Mouse (Mus musculus) gastrocnemius, adult 18-20 months (tissue): ENCODE data around the gene Col4a3bp. TPM values are rescaled to one million over a fixed set of nuclear protein-coding genes. Genes with fewer than 3 reads are reported as not detected.

Source experiments
- DNase-seq: peaks from one replicate; pipeline ENCODE4 v3.0.0; 2021; ENCODE audit warnings: low spot score
- total RNA-seq, 2 experiments: library from RNA; stranded (reverse); gene quantifications; 2 replicates each; pipeline ENCODE4 v1.2.3; 2021

The Col4a3bp gene
- total RNA-seq, 2 experiments from 2014 or later, result 40.3 to 41.8 TPM

- DNase-seq, result no peak
Measured at GRCm38 (mm10) chr13:96538103-96538502, 4.3 kb upstream of the Col4a3bp start.

DNA sequence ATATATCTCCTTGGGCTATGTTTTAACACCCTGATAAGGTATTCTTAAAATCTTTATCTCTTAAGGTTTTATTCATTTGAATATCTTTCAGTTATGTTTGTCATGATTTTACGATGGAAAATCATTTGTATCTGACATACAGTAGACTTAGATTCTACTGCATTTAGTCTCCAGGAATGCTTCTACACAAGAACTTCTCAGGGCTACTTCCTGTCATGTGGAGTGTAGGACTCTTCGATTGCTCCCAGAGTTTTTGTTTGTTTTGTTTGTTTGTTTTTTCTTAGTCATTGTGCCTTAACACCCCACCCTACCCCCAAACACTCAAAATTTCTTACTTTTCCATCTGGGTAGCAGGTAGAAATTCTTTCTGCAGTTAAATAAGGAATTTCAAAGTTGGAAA, 1.0 kb upstream of the Col4a3bp start:
- DNase-seq, result no peak

- peak; percentile 54 for DNase-seq
Measured at GRCm38 (mm10) chr13:96542901-96543891, 778 bp downstream of the Col4a3bp start.

DNA sequence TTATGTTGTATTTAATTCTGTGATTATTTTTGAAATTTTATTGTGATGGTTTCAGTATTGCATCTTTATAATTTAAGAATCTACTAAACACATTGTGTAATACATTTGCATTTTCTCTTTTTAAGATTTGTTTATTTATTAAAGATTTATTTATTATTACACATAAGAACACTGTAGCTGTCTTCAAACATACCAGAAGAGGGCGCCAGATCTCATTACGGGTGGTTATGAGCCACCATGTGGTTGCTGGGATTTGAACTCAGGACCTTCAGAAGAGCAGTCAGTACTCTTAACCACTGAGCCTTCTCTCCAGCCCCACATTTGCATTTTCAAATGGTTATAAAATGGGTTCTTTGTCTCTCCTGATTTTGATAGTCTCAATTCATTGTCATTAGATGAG, 2.1 kb downstream of the Col4a3bp start:
- DNase-seq, result no peak

DNA sequence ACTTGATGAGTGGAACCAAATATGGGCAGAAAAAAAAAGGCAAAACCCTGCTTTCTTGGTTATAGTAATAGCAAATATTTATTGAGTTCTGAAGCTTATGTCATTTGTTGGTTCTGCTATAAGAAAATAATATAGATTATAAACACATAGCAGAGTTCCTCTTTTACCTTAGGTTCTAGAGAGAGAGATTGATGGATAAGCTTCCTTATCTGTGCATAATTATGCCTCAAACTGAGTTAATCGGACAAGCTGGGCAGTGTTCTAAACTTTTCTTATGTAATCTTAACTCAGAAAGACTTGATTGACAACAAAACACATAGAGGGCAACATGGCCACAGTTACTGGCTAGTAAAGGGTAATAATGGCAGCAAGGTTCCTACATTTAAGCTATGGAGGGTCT, 4.8 kb downstream of the Col4a3bp start:
- DNase-seq, result no peak

GRCm38 (mm10) chr13:96547941-96548340, 5.5 kb downstream of the Col4a3bp start:
- no peak for DNase-seq

- DNase-seq, result no peak
Measured at GRCm38 (mm10) chr13:96555099-96555498, 12.7 kb downstream of the Col4a3bp start.

DNA sequence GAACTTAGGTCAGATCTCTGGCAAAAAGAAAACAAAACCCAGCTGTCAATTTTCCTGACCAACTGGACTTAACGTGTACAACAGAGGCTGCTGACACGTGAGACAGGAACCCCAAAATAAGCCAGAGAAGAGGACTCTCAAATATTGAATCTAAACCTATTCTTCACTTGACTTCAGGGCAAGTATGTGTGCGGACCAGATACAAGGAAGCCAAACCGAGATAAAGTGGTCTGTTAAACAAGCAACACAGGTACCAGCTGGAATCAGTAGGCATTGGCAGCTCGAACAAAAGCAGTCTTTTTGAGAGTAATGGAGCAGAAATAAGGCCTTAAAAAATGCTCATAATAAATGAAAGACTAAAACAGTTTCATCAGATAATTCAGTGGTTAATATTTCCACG, 25.6 kb downstream of the Col4a3bp start:
- DNase-seq, result no peak

DNA sequence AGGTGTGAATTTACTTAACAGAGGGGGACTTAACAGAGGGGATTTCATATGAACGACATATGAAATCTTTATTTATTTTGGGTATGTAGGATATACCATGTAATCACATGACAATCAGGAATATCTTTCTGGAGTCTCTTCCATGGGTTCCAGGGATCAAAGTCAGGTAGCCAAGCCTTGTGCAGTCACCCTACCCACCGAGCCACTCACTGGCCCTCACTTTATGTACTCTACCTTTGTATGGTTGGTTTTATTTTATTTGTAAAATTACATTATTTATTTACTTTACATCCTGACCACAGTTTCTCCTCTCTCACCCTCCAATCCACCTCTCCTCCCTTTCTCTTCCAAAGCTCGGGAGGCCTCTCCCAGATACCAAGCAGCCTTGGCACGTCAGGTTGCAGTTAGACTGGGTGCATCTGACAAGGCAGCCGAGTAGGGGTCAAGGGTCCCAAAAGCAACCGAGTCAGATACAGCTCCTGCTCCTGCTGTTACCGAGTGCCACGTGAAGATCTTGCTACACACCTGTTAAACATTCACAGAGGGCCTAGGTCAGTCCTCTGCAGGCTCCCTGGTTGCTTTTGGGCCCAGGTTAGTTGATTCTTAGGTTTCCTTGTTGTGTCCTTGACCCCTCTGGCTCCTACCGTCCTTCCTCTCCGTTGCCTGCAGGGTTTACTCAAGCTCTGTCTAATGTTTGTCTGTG, 28.0 kb downstream of the Col4a3bp start:
- DNase-seq, result no peak

DNA sequence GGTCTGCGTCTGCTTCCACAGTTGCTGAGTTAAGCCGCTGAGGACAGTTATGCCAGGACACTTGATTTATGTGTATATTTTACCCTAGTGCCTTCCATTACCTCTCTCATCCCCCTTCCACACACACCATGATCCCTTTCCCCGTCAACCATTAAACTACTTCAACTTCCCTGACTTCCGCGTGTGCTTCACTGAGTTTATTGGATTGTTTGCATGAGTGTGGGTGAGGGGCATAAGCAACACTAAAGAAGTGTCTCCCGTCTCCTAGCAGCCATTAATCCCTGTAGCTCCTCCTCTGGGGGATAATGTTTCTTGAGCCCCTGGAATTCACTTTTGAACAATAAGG, 28.6 kb downstream of the Col4a3bp start:
- DNase-seq, result no peak

- DNase-seq, result no peak
Measured at GRCm38 (mm10) chr13:96574170-96574569, 31.8 kb downstream of the Col4a3bp start.

DNA sequence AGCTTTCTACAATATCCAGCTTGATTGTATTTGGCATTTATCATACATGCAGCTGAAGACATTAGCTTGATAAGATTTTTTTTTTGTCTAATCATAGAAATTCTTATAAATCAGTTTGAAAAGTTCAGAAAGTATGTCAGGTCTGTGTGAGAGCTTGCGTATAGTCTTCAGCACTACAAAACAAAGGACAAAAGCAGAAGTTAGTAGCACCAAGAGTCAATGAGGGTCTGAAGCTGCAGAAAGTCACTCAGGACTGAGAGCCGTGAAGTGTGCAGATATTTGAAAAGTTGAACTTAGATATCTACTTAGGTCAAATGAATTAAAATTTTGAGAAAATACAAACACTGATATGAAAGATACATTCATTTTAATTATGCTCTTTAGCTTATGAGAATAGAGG, 36.7 kb downstream of the Col4a3bp start:
- DNase-seq, result no peak

DNA sequence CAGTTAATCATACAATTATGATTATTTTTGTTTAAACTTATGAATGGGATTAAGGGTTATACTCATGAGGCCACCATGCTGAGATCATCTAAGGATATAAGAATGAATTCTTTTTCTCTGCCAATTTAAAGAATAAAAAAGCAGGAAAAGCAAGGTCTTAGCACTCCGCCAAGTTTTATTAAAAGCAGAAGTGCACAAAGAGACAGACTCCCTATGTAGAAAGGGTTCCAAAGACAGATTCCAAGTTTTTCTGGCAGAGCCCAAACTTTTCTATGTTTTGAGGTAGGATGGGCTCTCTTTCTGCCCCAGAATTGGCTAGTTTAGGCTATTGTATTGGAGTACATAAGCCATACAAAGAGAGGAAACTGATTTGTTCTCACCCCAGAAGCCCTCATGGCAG, 37.6 kb downstream of the Col4a3bp start:
- DNase-seq, result no peak

GRCm38 (mm10) chr13:96584201-96584600, 41.8 kb downstream of the Col4a3bp start:
- DNase-seq, result no peak

GRCm38 (mm10) chr13:96586540-96586939, 44.1 kb downstream of the Col4a3bp start:
- no peak for DNase-seq

DNA sequence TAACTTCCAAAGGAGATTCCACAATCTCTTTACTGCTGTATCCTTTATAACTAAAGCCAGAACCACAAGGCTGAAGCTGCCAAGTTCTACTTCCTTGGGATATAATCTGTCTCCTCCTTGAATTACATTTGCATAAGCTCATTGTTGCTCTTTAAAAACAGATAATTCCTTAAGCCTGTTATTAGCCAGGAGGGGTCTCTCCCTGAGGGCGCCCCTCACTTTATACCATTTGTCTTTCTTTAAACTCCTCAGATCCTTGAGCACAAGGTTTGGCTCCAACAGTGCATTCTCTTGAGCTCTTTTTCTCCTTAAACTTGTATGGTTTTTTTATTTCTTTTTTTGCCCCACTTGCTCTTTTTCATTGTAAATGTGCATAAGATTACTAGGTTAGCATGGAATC, 46.2 kb downstream of the Col4a3bp start:
- no peak for DNase-seq

- peak; percentile 38 for DNase-seq
Measured at GRCm38 (mm10) chr13:96593621-96594020, 51.2 kb downstream of the Col4a3bp start.

GRCm38 (mm10) chr13:96594070-96594469, 51.7 kb downstream of the Col4a3bp start:
- no peak for DNase-seq

GRCm38 (mm10) chr13:96599182-96599581, 56.8 kb downstream of the Col4a3bp start:
- DNase-seq, result no peak

- DNase-seq, result no peak
Measured at GRCm38 (mm10) chr13:96604242-96604641, 61.8 kb downstream of the Col4a3bp start.

DNA sequence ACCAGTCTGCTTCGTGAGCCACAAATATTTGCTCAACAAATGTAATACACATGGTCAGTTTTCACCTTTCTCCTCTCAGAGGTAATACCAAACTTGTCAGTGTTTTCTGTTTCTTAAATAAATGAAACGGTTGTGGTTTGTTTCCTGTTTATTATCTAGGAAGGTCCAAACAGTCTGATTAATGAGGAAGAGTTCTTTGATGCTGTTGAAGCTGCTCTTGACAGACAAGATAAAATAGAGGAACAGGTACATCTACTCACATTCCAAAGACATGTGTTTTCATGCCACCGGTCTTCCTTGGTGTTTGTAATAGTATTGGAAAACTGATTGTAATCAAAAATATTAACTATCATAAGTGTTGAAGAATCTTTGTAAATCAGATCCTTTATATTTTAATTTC, 72.2 kb downstream of the Col4a3bp start:
- DNase-seq, result no peak

DNA sequence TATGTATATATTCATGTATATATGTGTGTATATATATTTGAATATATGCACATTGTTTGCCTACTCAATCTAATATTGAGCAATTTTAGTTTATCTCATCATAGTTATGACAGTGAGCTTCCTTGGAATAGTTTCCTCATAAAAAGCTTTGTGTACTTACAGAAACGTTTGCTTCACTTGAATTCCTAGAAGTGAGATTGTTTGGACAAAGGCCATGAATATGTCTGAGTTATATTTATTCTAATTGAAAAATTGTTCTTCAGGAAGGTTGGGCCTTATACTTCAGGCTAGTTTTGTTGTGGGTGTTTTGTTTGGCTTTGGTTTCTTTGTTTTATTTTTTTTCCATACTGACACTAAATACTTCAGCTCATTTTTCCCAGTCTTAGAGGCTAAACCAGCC, 78.5 kb downstream of the Col4a3bp start:
- no peak for DNase-seq

DNA sequence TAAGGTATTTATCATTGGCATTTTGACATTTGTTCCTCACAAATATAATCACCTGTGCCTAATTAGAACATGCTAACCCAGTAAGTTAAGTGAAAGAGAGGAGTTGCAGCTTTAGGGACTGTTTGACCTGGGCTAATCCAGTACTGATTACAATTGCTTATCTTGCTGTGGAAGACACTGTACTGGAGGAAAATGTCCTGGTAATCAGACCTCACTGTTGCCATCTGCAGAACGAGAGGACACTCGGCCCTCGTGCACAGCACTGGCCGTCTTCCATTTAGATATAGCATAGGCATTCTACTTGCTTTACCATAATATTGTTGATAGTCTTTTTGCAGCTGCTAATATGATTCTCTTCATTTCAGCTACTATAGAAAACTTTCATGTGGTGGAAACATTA, 88.0 kb downstream of the Col4a3bp start:
- DNase-seq, result no peak
